Mouse (Mus musculus) cerebellum, adult 9-10 months (tissue): ENCODE measurements at regions not wholly inside any gene's neighbourhood (a gene's known extent, or its start where the extent isn't known, plus 50 kb on each side); places are given as distances from the start of the nearest gene placed in this dataset.

Experiments used
- DNase-seq: peaks from one replicate; pipeline ENCODE4 v3.0.0; 2022

GRCm38 (mm10) chrX:128585496-128586105 lies 849.2 kb upstream of the Cldn34c4 start:
- DNase-seq = no peak

GRCm38 (mm10) chrX:128577402-128577801 lies 841.0 kb upstream of the Cldn34c4 start:
- DNase-seq = no peak

- DNase-seq = peak; percentile 2
These were observed 840.0 kb upstream of the Cldn34c4 start for GRCm38 (mm10) chrX:128576269-128576871.
